Mouse (Mus musculus): Measurements from ENCODE around the gene Sox12.
"Not testable (repeated sequence)": the region's sequence is repeated elsewhere in the genome, so short reads cannot be mapped to it uniquely, and the experiment has no call there.

The Sox12 gene

GRCm38 (mm10) chr2:152360271-152360775 lies 37.5 kb downstream of the Sox12 start:
- intact Hi-C loops (cut with DNase I): no loop called here

GRCm38 (mm10) chr2:152359616-152360015 lies 38.2 kb downstream of the Sox12 start:
- intact Hi-C loops (cut with DNase I): no loop called here

- intact Hi-C loops (cut with DNase I): not testable (repeated sequence)
These were observed 38.9 kb downstream of the Sox12 start for GRCm38 (mm10) chr2:152358977-152359376.

GRCm38 (mm10) chr2:152357254-152357653 lies 40.6 kb downstream of the Sox12 start:
- intact Hi-C loops (cut with DNase I): no loop called here

- intact Hi-C loops (cut with DNase I): no loop called here
These were observed 47.9 kb downstream of the Sox12 start for GRCm38 (mm10) chr2:152349842-152350540.

GRCm38 (mm10) chr2:152349205-152349604 lies 48.7 kb downstream of the Sox12 start:
- intact Hi-C loops (cut with DNase I): no loop called here

- intact Hi-C loops (cut with DNase I): no loop called here
These were observed 50.1 kb downstream of the Sox12 start for GRCm38 (mm10) chr2:152347722-152348121.

GRCm38 (mm10) chr2:152346776-152347465 lies 50.9 kb downstream of the Sox12 start:
- intact Hi-C loops (cut with DNase I): no loop called here

GRCm38 (mm10) chr2:152345393-152345792 lies 52.5 kb downstream of the Sox12 start:
- intact Hi-C loops (cut with DNase I): no loop called here

- intact Hi-C loops (cut with DNase I): no loop called here
These were observed 53.0 kb downstream of the Sox12 start for GRCm38 (mm10) chr2:152344909-152345308.

- intact Hi-C loops (cut with DNase I): no loop called here
These were observed 53.5 kb downstream of the Sox12 start for GRCm38 (mm10) chr2:152344361-152344760.

All from adrenal gland (tissue).